Mouse (Mus musculus): ENCODE data around the gene Vmn1r183.
A peak's percentile ranks its signal among the peaks of the same experiment; 100 is the strongest.
"Not testable (repeated sequence)": the region's sequence is repeated elsewhere in the genome, so short reads cannot be mapped to it uniquely, and the experiment has no call there.

The Vmn1r183 gene

GRCm38 (mm10) chr7:24052660-24053304 lies at the start of gene Vmn1r183:
TSS of gene Vmn1r183 (plus strand) at chr7:24053254.
- no peak for DNase-seq (ENCODE audit: low read depth, low spot score)

DNA sequence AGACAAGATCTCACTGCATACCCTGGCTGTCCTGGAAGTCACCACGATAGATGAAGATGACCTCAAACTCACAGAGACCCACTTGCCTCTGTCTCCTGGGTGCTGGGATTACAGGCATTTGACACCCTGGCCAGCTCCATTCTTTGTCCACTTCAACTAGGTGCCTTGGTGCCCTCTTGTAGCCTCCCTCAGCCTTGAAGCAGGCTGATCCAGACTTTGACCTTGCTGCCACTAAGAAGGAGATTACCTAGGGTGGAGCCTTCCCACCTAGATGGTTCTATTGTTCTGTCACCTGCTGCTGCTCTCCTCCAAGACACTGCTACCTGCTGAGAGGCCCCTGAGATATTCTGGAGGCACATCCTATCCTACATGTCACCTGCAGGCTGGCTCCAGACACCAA lies 21.4 kb downstream of the Vmn1r183 start:
- not testable (repeated sequence) for DNase-seq (ENCODE audit: low read depth, low spot score)

DNA sequence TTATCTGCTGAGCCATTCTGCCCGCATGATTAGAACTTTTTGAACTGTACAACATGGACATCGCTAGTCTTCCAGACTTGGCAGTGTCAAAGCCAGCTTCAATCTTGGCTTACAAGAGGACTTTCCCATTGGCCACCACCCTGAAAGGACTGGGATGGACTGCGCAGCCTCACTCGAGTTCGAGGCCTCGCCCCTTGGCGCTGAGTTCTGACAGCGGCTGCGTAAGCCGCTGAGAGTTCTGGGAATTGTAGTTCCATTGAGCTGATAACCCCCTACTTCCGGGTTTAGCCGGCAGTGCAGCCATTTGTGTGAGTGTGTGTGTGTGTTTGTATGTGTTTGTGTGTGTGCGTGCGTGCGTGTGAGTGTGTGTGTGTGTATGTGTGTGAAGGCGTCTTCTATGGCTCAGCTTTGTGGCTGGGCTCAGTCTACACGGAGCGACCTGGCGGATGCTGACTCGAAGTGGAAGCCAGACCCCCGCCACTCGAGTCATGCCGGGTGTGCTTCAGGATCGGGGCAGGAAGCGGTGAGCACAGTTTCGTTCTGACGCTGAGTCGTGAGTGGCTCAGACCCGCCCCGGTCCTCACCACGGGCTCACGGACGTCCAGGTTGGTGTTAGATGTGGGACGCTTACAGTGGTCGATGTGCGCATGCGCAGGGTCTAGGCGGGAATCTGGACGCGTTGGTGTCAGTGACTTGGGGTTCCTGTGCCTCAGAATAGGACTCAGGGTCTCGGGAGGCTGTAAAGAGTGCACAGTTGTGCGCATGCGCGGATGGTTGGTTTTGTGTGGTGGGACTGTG lies 28.8 kb downstream of the Vmn1r183 start, which contains the start of gene Zfp180:
Gene Zfp180 (plus strand): TSS at position 291 of the 798 bp plus-strand sequence.
- peak; percentile 99 for DNase-seq (ENCODE audit: low read depth, low spot score)

- peak; percentile 71 for DNase-seq (ENCODE audit: low read depth, low spot score)
Measured at GRCm38 (mm10) chr7:24082457-24083235, 29.6 kb downstream of the Vmn1r183 start.

DNA sequence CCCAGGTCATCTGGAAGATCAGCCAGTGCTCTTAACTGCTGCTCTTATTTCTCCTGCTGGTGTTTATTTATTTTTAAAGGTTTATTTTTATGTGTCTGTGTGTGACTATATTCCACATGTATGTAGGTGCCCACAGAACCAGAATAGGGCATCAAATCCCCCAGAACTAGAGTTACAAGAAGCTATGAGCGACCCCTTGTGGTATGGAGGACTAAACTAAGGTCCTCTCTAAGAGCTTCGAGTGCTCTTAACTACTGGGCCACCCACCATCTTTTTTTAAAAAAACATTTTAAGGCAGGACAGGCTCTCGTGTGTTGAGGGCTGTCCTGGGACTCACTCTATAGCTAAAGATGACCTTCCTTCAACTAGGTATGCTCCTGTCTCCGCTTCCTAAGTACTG lies 33.8 kb downstream of the Vmn1r183 start:
- DNase-seq (ENCODE audit: low read depth, low spot score) = no peak

DNA sequence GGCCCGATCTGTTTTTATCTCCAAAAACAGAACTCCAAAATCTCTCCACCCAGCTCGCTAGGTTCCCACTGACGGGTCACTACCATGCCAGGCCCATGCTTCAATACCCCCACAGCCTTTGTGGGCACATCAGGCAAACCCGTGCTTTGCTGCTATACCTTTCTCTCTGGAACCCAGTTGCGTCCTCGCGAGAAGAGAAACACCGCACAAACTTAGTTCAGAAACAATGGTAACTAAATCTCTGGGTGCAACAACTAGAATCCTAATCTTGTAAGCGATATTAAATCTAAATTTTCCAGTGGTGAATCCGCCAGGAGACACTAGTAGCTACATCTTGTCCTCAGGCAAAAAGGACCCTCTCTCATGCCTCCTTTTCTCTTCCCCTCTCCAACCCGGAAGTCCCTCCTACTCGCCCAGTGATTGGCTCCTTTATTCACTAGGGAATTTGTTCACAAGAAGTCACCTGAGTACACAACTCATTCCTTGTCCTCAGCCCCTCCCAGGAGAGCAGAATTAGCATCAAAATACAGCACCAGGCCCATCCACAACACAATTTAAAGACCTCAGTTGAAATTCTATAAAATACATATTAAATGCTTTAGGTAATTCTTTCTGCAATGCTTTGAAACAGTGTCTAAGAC lies 34.6 kb downstream of the Vmn1r183 start:
- no peak for DNase-seq (ENCODE audit: low read depth, low spot score)

GRCm38 (mm10) chr7:24104403-24104802 lies 51.3 kb downstream of the Vmn1r183 start:
- DNase-seq (ENCODE audit: low read depth, low spot score) = no peak

DNA sequence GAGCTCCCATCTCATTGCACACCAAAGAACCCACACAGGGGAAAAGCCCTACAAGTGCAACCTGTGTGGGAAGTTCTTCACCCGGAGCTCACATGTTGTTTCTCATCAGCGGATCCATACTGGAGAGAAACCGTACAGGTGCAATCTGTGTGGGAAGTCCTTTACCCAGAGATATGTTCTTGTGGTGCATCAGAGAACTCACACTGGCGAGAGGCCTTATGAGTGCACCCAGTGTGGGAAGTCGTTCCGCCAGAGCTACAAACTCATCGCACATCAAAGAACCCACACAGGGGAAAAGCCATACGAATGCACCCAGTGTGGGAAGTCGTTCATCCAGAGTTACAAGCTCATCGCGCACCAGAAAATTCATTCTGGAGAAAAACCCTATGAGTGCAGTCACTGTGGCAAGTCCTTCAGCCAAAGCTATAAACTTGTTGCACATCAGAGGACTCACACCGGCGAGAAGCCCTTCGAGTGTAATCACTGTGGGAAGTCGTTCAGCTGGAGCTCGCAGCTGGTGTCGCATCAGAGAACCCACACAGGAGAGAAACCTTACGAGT lies 52.2 kb downstream of the Vmn1r183 start:
- no peak for DNase-seq (ENCODE audit: low read depth, low spot score)

DNA sequence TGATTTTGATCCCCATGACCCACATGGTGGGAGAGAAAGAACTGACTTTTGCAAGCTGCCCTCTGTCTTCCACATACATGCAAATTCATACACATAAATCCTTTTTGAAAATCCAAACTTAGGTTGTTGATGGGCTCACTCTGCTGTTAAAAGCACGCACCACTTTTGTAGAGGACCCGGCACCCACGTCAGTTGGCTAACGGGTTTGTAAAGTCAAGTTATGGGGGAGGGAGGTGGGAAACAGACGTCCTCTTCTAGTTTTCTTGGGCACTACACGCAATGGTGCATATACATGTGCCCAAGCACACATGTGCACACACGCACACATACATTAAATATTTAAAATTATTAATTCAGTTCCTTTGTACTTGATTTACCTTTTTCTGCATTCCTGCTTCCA lies 57.8 kb downstream of the Vmn1r183 start:
- no peak for DNase-seq (ENCODE audit: low read depth, low spot score)

DNA sequence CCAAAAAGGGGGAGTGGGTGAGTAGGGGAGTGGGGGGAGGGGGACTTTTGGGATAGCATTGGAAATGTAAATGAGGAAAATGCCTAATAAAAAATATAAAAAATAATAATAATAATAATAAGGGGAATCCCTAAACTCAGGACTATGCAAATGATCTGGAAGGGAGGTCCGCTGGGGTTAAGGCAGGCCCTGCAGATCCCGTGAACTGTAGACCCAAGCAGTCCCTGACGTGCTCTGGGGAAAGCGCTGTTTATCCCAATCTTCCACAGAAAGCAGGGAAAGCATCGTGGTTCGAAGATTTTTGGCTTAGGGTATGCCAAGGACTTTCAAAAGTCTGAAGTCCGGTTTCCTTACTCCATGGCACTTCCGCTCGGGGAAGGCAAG lies 58.7 kb downstream of the Vmn1r183 start:
- DNase-seq (ENCODE audit: low read depth, low spot score) = no peak

DNA sequence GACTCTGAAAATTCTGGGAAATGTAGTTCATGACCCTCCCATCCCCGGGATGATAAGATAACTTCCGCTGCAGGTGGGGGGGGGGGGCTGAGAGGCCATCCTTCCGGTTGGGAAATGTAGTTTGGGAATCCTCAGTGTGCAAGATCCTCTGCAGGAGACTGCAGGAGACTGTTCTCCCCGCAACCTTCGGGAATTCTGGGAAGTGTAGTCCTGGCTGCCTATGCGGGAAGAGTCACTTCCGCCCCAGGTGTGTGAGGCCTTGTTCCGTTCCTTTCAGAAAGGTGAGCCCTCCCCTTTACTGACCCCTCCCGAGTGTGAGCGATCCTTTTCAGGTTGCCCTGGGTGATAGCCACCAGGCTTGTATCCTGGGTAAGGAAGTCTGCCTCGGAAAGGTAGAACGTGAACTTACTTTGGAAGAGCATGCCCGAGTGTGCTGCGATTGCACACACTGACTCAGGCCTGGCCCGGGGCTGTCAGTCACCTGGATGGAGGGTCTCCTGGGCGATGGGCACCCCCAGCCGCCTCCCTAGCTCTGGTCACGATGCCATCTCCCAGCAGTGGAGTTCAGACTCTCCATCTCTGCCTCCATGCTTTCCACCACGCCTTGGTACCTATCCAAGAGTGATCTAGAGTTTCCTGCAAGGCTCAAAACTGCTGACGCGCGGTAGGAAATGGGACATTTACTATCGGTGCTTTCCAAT lies 59.3 kb downstream of the Vmn1r183 start, which contains the start of gene Zfp112:
Gene Zfp112 (plus strand): TSS at position 159 of the 701 bp plus-strand sequence.
- peak; percentile 98 for DNase-seq (ENCODE audit: low read depth, low spot score)

GRCm38 (mm10) chr7:24113001-24113400 lies 59.9 kb downstream of the Vmn1r183 start:
- DNase-seq (ENCODE audit: low read depth, low spot score) = peak; percentile 18
